Mouse (Mus musculus) intestine, embryonic 14.5 days (tissue): ENCODE measurements around the gene Klri1. TPM values are rescaled to one million over a fixed set of nuclear protein-coding genes. Genes with fewer than 3 reads are reported as not detected.

ENCODE experiments used
- ATAC-seq: fragments of 200-750 bp; cut with Nextera tagmentation; replicated peaks from 2 replicates; pipeline ENCODE4 v1.8.0; 2017; ENCODE audit warnings: low read depth, moderate number of reproducible peaks, moderate TSS enrichment, moderate library complexity; ENCODE audit not compliant: low FRiP score, low TSS enrichment
- DNase-seq: peaks from one replicate; pipeline ENCODE4 v3.0.0-alpha.2; 2018; ENCODE audit warnings: low spot score
- H3K27ac ChIP-seq: fragments of 300-500 bp; sonication (generic); 2 replicates; pipeline ENCODE4 v1.5.1; 2014; ENCODE audit warnings: low read depth, mild to moderate bottlenecking, control low read depth
- H3K27me3 ChIP-seq: fragments of 300-500 bp; sonication (generic); replicated peaks from 2 replicates; pipeline ENCODE4 v1.6.1; 2014; ENCODE audit warnings: low read length, control low read depth; ENCODE audit not compliant: control insufficient read depth, insufficient read depth
- H3K36me3 ChIP-seq: fragments of 300-500 bp; sonication (generic); 2 replicates; pipeline ENCODE4 v1.6.1; 2014; ENCODE audit warnings: low read length, control low read depth; ENCODE audit not compliant: control insufficient read depth, insufficient read depth
- H3K4me1 ChIP-seq: fragments of 300-500 bp; sonication (generic); replicated peaks from 2 replicates; pipeline ENCODE4 v1.6.1; 2014; ENCODE audit warnings: low read length, control low read depth, mixed read lengths; ENCODE audit not compliant: control insufficient read depth, insufficient read depth
- H3K4me2 ChIP-seq: fragments of 300-500 bp; sonication (generic); 2 replicates; pipeline ENCODE4 v1.6.1; 2014; ENCODE audit warnings: low read length
- H3K4me3 ChIP-seq: fragments of 300-500 bp; sonication (generic); 2 replicates; pipeline ENCODE4 v1.5.1; 2014; ENCODE audit warnings: low read depth, low read length, control low read depth, mixed read lengths
- H3K9ac ChIP-seq: fragments of 300-500 bp; sonication (generic); 2 replicates; pipeline ENCODE4 v1.6.1; 2014; ENCODE audit warnings: mild to moderate bottlenecking, low read length
- H3K9me3 ChIP-seq: fragments of 300-500 bp; sonication (generic); 2 replicates; pipeline ENCODE4 v1.6.1; 2016; ENCODE audit warnings: low read length, control low read depth; ENCODE audit not compliant: control insufficient read depth
- WGBS: fragments of 180-500 bp; shearing (Covaris S2); extraction: QIAGEN DNeasy Blood & Tissue Kit; methylation state at CpG from one replicate; pipeline ENCODE4 v1.1.7; 2014; 5-methylcytosine and 5-hydroxymethylcytosine counted together
- polyA plus RNA-seq: library from polyadenylated mRNA; unstranded; fragments of >200 nt; fragmentation: Nextera tagmentation; extraction: Ambion mirVana; gene quantifications from 2 replicates; pipeline ENCODE4 v1.2.1, GENCODE M21; 2014

Gene Klri1
- polyA plus RNA-seq, result not detected in 2 replicates

DNA sequence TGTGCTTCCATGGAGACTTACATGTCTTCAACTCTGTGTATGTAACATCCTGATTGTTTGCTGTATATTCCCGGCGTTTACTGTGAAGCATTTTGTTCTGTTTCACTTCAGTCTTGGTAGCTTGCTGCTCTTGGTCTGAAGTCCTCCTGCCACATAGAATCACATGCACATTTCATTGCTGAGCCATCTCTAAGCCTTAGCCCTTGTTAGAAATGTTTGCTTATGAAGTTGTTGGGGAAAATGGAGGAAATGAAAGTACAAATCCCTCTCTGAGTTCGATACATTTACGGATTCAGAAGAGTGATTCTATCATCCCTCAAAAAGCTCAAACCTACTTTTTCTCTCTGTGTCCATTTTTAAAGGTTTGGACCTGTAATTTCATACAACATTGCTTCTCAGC, at the start of gene Klri1:
Gene Klri1 (minus strand): TSS at position 101 of the 400 bp plus-strand sequence.
- ATAC-seq, result no peak
- Histone ChIP-seq H3K4me1 (no peaks in the 10 kb centered on the region), H3K27ac (no peak within 1 kb of the TSS), H3K4me2 (no peak within 1 kb of the TSS), H3K4me3 (no peak within 1 kb of the TSS), H3K27me3 (no peaks in the 10 kb centered on the region), H3K9me3 (no peaks in the 10 kb centered on the region), H3K36me3 (no peaks in the 10 kb centered on the region), H3K9ac (no peak within 1 kb of the TSS)
- no peak for DNase-seq
- WGBS, result 84% methylated on average over 4 of the region's 4 CpGs

DNA sequence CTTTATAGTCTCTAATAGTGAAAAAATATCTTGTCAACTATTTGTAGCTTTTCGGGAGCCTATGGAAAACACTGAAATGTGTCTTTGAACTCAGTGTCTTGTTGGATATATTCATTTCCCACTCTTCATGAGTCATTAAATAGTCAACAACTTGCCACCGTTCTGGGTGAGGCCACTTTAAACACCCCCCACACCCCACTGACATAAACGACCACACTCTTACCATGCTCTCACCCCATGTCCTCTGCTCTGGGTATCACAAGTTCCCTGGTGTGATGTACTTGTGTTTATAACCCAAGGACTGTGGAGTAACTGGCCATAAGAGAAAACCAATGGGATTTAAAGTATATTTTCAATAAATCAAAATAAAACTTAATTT, 30.7 kb upstream of the Klri1 start:
- WGBS, result 81% methylated on average over 3 of the region's 3 CpGs
- no peak overlapping the region for H3K9ac ChIP-seq
- no peak overlapping the region for H3K4me2 ChIP-seq
- ATAC-seq (no peak), DNase-seq (no peak)
- H3K4me3 ChIP-seq, result no peak overlapping the region
- no peaks in the 10 kb centered on the region for H3K27me3 ChIP-seq
- no peak overlapping the region for H3K27ac ChIP-seq
- H3K4me1 ChIP-seq, result no peaks in the 10 kb centered on the region
- H3K9me3 ChIP-seq, result no peaks in the 10 kb centered on the region
- H3K36me3 ChIP-seq, result no peaks in the 10 kb centered on the region

DNA sequence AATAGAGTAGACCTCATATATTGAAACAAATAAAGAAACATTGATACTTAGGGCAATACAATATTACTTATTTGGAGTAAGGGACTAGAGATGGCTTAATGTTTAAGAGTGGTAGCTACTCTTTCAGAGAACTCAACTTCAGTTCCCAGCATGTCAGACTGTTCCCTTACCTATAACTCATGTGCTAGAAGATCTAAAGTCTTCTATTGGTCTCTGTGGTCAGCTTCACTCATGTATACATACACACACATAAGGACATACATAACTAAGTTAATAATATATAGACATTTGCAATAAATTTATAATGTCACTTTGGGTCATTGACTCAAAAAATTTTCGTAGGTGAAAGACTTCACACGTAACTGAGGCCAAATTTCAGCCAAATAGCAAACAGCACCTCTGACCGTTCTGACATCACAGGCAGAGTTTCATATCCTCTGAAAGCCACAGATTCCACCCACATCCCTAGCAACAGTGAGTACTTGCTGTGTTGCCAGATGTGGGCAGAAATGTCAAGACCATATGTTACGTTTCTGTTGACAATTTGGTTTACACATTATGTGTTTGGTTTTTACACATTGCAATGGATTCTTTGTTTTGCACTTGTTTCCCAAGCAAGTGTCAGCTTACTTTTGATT, 30.2 kb upstream of the Klri1 start:
- Histone ChIP-seq H3K4me3 (no peak overlapping the region), H3K9ac (no peak overlapping the region), H3K27ac (no peak overlapping the region), H3K9me3 (no peaks in the 10 kb centered on the region), H3K4me2 (no peak overlapping the region), H3K4me1 (no peaks in the 10 kb centered on the region), H3K36me3 (no peaks in the 10 kb centered on the region), H3K27me3 (no peaks in the 10 kb centered on the region)
- WGBS, result 84% methylated on average over 4 of the region's 4 CpGs
- ATAC-seq (no peak), DNase-seq (no peak)

DNA sequence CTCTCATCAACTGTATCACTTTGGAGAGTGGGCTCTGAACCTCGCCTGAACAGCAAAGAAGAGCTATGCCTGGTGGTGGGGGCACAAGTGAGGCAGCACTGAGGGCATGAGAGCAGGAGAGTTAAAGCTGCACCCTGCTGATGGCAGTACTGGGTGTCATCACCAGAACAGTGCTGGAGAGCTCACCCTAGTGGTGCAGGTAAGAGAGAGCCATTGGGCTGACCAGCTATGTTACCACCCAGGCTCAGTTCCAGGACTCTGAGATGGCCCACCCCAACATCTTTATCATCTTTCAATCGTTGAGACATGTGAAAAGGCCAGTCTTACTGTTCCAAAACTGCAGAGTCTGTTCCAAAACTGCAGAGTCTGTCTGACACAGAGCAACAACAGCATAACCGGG, 29.2 kb upstream of the Klri1 start:
- H3K4me1 ChIP-seq, result no peaks in the 10 kb centered on the region
- H3K27me3 ChIP-seq, result no peaks in the 10 kb centered on the region
- no peak for ATAC-seq
- DNase-seq, result no peak
- no peak overlapping the region for H3K4me3 ChIP-seq
- no peak overlapping the region for H3K4me2 ChIP-seq
- no peak overlapping the region for H3K27ac ChIP-seq
- no peak overlapping the region for H3K9ac ChIP-seq
- H3K9me3 ChIP-seq, result no peaks in the 10 kb centered on the region
- 48% methylated on average over 3 of the region's 3 CpGs for WGBS
- H3K36me3 ChIP-seq, result no peaks in the 10 kb centered on the region

DNA sequence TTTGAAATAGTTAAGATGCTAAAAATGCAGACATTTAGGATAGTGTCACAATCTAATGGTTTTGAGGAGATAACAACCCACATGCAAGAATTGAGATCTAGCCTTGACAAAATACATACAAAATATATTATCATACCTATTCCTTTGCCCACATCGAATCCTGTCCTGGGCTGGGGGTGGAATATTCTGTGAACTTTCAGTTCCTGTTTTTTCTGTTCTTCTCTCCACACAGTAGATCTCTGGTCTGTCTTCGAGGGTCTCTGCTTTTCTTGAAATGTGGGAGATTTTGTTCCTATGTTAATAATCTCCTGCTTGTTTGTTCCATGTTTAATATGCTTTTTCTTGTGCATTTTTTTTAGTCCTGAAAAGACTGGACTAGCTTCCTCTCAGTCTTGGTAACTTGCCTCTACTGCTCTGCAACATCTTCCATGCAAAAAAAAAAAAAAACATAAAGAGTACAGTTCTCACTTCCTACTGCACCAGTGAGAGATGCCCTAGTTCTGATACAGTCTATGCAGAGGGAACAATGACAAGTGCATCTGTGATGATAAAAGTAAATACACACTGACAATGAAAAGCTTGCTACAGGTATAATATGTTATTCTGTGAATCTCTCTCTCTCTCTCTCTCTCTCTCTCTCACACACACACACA, 23.3 kb upstream of the Klri1 start, which contains the start of gene Klri2:
Gene Klri2 (minus strand): TSS at position 416 of the 653 bp plus-strand sequence.
- 76% methylated on average over 2 of the region's 2 CpGs for WGBS
- no peak for DNase-seq

DNA sequence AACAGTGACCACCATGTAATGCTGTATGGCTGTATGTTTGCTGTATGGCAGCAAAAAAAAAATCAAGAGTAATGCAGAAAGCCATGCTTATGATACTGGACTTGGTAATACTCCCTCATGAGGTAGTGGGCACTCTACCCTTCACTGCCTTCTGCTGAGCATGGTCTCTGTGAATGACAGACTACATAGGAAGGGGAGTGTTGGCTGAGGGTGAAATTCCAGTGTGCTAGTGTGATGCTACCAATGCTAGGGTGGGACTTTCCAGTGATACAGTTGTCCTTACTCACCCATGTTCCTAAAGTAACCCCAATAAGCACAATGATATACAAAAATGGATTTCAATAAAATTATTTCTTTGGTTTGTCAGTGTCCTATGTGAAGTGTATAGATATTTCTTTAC, 19.5 kb upstream of the Klri1 start:
- no peak for ATAC-seq
- Histone ChIP-seq H3K9me3 (no peaks in the 10 kb centered on the region), H3K27me3 (no peaks in the 10 kb centered on the region), H3K36me3 (no peaks in the 10 kb centered on the region), H3K27ac (no peak overlapping the region), H3K4me1 (no peaks in the 10 kb centered on the region), H3K9ac (no peak overlapping the region), H3K4me3 (no peak overlapping the region), H3K4me2 (no peak overlapping the region)
- DNase-seq, result no peak

More for the DNA sequence above, 23.3 kb upstream of the Klri1 start, which contains the start of gene Klri2:
- Histone ChIP-seq H3K4me3 (no peak within 1 kb of the TSS), H3K4me1 (no peaks in the 10 kb centered on the region), H3K4me2 (no peak within 1 kb of the TSS), H3K9ac (no peak within 1 kb of the TSS), H3K9me3 (no peaks in the 10 kb centered on the region), H3K27ac (no peak within 1 kb of the TSS), H3K36me3 (no peaks in the 10 kb centered on the region), H3K27me3 (no peaks in the 10 kb centered on the region)
- ATAC-seq, result no peak

DNA sequence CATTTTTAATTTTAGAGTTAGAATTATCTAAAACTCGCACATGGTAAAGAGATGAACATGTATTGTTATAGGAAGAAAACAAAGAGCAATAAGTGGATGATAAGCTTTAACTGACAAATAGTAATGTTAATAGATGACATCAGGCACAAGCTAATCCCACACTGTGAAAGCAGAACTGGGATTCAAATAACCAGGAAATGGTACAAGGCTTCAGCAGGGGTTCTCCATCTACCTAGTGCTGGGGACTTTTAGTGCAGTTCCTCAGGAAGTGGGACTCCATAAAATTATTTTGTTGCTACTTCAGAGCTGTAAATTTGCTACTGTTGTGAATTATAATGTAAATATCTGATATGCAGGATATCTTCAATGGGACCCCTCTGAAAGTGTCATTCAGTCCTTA, 10.3 kb upstream of the Klri1 start:
- Histone ChIP-seq H3K36me3 (no peaks in the 10 kb centered on the region), H3K4me1 (no peaks in the 10 kb centered on the region), H3K4me2 (no peak overlapping the region), H3K9me3 (no peaks in the 10 kb centered on the region), H3K27me3 (no peaks in the 10 kb centered on the region), H3K4me3 (no peak overlapping the region), H3K27ac (no peak overlapping the region), H3K9ac (no peak overlapping the region)
- ATAC-seq (no peak), DNase-seq (no peak)
- WGBS, result 93% methylated on average over 1 of the region's 1 CpGs

DNA sequence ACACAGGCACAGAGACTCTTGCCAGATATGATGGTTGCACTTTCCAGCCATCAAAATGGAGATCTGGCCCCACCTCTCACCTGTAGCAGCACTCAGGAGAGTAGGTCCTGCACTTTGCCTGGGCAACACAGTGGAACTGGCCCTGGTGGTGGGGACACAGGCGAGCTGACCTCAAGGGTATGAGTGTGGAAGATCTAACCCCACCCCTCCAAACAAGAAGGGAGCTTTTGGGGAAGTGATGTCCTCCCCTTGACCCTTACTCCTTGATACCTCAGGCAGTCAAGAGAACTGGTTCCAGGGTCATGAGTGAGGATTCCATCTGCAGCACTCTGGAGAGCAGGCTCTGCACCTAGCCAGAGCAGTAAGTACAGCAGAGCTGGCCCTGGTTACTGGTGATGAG, 4.5 kb upstream of the Klri1 start:
- H3K4me2 ChIP-seq, result no peak overlapping the region
- no peak overlapping the region for H3K9ac ChIP-seq
- no peaks in the 10 kb centered on the region for H3K9me3 ChIP-seq
- ATAC-seq (no peak; the same call in 1 of the 2 replicates), DNase-seq (no peak)
- H3K27me3 ChIP-seq, result no peaks in the 10 kb centered on the region
- H3K4me1 ChIP-seq, result no peaks in the 10 kb centered on the region
- H3K27ac ChIP-seq, result no peak overlapping the region
- H3K36me3 ChIP-seq, result no peaks in the 10 kb centered on the region
- H3K4me3 ChIP-seq, result no peak overlapping the region
- WGBS, result 75% methylated on average over 1 of the region's 1 CpGs

DNA sequence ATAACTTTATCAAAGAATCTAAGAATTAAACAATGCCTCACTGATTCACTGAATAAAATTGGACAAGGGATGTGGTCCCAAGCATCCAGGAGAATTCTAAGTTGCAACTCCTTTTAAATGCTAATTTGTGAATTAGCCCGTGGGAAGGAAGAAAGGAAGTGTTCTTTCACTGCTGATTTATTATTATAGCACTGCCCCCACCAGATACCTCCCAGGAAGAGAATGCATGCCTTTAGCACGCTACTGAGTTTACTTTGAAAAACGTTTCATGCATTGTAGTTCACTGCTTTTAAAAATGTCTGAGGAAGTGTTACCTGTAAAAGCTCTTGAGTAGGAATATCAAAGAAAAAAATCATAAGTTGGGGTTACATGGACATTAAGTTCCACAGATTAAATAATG, 3.6 kb upstream of the Klri1 start:
- Histone ChIP-seq H3K9me3 (no peaks in the 10 kb centered on the region), H3K4me1 (no peaks in the 10 kb centered on the region), H3K36me3 (no peaks in the 10 kb centered on the region), H3K4me2 (no peak overlapping the region), H3K9ac (no peak overlapping the region), H3K27me3 (no peaks in the 10 kb centered on the region), H3K4me3 (no peak overlapping the region), H3K27ac (no peak overlapping the region)
- 16% methylated on average over 3 of the region's 3 CpGs for WGBS
- DNase-seq (no peak), ATAC-seq (no peak)
